Mouse (Mus musculus) frontal cortex, postnatal 36 days (tissue): Measurements from ENCODE around the gene Adamtsl5.

Experiments
- DNase-seq, 2 experiments: peaks; one replicate each; pipeline ENCODE4 v3.0.0; 2022; ENCODE audit warnings: low spot score in 2 of 2

The Adamtsl5 gene

GRCm38 (mm10) chr10:80342305-80342748 lies 5.9 kb downstream of the Adamtsl5 start:
- no peak for DNase-seq

GRCm38 (mm10) chr10:80341491-80342304 lies 6.5 kb downstream of the Adamtsl5 start:
- no peak for DNase-seq

DNA sequence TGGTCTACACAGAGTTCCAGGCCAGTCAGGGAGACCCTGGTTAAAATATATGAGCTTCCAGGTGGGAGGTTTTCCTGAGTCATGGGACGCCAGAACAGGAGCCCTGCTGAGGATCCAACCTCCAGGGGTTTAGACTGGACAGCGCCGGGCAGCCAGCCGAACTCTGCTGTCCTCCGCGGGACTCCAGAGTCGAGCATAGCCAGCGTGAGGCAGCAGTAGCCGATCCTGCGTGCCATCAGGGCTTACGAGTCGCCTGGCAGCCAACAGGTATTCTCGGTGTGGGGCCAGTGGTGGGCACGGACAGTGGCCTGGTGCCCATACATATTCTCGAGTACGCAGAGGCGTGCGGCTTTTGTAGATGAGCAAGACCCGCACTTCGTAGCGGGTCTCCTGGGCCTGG lies 7.2 kb downstream of the Adamtsl5 start:
- no peak for DNase-seq

GRCm38 (mm10) chr10:80339941-80340750 lies 8.1 kb downstream of the Adamtsl5 start:
- DNase-seq: peak; percentile 86 to 89

DNA sequence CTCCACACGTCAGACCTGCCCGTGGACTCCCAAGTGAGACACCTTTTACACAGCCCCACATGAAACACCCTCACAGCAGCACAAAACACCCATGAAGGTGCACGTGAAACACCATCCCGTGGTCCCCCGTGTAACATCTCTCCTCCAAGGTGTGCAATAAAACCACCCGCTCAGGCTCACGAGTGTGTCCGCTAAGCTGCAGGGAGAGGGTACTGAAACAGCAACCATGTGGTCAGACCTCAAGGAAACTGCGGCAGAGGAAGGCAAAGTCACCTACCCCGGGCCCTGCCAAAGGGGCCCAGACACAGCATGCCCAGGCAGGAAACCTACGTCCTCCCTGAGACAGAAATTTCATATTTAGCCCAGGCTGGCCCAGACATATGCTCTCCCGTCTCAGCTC lies 11.9 kb downstream of the Adamtsl5 start:
- no peak for DNase-seq

DNA sequence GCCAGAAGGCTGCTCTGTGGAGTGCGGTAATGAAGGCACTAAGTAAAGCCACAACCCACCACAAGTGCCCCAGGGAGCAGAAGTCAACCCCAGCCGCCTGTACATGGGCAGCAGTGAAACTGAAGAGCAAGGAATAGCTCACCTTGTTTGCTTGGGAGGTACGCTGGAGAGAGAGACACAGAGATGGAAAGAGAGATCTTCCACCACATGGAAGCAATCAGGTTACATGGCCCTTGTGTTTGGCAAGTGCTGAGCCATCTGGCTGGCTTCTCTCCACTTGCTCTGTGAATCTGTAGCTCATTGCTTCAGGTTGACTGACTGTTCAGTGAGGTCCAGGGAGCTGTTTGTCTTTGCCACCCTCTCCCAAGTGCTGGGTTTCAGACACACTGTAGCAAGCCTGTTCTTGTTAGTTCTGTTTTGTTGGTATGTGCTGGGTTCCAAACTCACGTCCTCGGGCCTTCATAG lies 15.7 kb downstream of the Adamtsl5 start:
- DNase-seq: no peak

- DNase-seq: no peak
These were observed 16.3 kb downstream of the Adamtsl5 start for GRCm38 (mm10) chr10:80331636-80332524.

- DNase-seq: no peak
These were observed 17.3 kb downstream of the Adamtsl5 start for GRCm38 (mm10) chr10:80330888-80331287.

DNA sequence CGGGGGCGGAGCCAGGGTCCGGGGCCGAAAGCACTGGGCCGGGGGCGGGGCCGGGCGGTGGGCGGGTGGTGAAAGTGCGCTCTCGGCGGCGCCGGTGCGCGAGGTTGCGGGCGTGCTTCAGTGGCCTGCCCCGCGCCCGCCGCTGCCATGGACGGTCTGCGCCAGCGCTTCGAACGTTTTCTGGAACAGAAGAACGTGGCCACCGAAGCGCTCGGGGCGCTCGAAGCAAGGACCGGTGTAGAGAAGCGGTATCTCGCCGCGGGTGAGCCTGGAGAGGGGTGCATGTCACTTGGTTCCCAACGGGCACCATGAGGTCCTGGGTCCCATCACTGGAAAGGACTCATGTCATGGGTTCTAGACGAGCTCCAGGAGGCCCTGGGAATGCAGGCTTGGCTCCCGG lies 18.1 kb downstream of the Adamtsl5 start:
- no peak for DNase-seq

DNA sequence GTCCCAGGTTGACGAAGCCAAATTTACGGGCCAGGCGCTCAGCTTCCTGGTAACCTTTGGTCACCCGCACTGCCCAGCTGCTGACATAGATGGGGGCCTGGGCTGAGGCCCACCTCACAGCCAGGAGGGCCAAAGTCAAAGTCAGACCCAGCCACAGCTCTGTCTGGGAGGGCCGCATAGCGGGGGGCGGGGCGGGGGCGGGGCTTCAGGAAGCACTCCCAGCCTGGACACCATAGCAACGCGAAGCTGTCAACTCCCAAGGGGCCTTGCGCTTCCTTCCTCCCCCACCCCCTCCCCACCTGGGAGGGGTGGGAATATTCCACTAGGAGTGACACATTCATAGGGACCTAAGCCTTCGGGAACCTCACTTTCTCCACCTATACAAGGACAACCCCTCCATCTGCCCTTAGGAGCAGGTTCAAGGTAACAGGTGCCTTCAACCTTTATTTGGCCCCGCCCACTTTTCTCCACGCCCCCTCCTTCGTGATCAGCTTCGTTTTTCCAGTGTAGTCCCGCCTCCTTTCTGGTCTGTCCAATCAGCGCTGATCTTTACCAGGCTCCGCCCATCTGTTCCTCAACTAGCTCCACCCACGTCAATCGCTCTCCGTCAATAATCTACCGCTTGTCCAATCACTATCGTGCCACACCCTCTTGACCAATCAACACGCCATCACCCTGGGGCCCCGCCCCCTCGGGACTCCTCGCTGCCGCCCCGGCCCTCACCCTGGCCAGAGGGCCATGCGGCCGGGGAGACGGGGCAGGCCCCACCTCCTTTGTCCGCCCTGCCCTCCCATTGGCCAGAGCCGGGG lies 18.7 kb downstream of the Adamtsl5 start, which contains the start of the genes Pcsk4 and Reep6:
TSS of gene Pcsk4 (minus strand) at position 226 of the 809 bp plus-strand sequence.
TSS of gene Reep6 (plus strand) at position 681 of the 809 bp plus-strand sequence.
- peak; percentile 92 to 95 for DNase-seq

DNA sequence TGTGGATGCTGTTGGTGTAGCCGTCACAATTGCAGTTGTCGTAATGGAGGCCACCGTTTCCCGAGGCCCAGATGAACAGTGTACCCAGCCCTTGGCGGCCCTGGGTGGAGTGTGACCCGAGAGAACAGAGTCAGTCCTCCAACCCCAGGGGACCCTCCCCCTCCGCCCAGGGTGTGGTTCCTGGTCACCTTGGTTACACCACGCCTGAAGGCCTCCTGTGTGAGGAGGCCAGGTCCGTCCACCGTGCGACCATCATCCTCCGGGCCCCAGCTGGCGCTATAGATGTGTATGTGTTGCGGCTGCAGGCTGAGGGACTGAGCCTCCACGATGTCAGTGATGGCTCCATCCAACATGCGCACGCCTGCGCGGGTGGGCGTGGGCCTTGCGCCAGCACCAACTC lies 23.2 kb downstream of the Adamtsl5 start:
- no peak for DNase-seq

GRCm38 (mm10) chr10:80324120-80325037 lies 23.8 kb downstream of the Adamtsl5 start:
- DNase-seq: no peak

GRCm38 (mm10) chr10:80323261-80324119 lies 24.7 kb downstream of the Adamtsl5 start:
- no peak for DNase-seq

- no peak for DNase-seq
These were observed 25.4 kb downstream of the Adamtsl5 start for GRCm38 (mm10) chr10:80322811-80323211.

- DNase-seq: no peak
These were observed 26.3 kb downstream of the Adamtsl5 start for GRCm38 (mm10) chr10:80321670-80322581.

GRCm38 (mm10) chr10:80321014-80321669 lies 27.1 kb downstream of the Adamtsl5 start:
- no peak for DNase-seq

DNA sequence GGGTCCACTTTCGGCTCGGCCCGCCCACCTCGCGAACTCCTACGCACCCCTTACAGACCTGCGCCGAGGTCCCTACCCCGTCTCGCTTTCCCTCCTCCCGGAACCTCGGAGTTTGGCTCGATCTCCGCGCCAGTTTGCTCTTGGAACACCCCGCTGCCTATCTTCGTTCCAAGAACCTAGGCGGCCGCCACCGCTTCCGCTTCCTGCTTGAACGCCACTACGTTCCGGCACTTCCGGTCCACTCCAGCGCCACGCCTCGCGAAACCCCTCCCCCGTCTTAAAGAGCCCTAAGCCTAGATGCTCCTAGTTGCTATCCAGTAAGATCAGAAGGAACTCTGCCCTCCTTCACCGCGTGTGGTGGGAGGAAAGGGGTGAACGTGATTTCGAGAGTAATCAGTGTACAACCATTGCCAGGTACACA lies 27.9 kb downstream of the Adamtsl5 start, which contains the start of gene 2310011J03Rik:
TSS of gene 2310011J03Rik (minus strand) at position 198 of the 421 bp plus-strand sequence.
- DNase-seq: peak; percentile 89 to 95
